Mouse (Mus musculus) heart, postnatal 14 days (tissue): Measurements from ENCODE around the gene Acot8. TPM values are rescaled to one million over a fixed set of nuclear protein-coding genes. Genes with fewer than 3 reads are reported as not detected.
"Not testable (repeated sequence)": the region's sequence is repeated elsewhere in the genome, so short reads cannot be mapped to it uniquely, and the experiment has no call there.

Source experiments
- DNase-seq, 2 experiments: peaks; one replicate each; pipeline ENCODE4 v3.0.0; 2021 to 2022
- intact Hi-C: fragments of 180-260 bp; cut with DNase I; formaldehyde crosslinking; loops from one replicate; pipeline ENCODE4 v1.15.1; 2025
- total RNA-seq, 2 experiments: library from RNA; stranded (reverse); gene quantifications; 2 replicates each; pipeline ENCODE4 v1.2.3; 2021

Acot8 gene
- total RNA-seq, 2 experiments from 2014 or later = 11.2 to 11.3 TPM

GRCm38 (mm10) chr2:164817206-164817605 is 12.5 kb upstream of the Acot8 start:
- intact Hi-C loops = no loop called here
- DNase-seq = no peak

GRCm38 (mm10) chr2:164815821-164816220 is 11.1 kb upstream of the Acot8 start:
- no peak for DNase-seq
- intact Hi-C loops = no loop called here

- intact Hi-C loops = no loop called here
- no peak for DNase-seq
Measured at GRCm38 (mm10) chr2:164815348-164815747, 10.7 kb upstream of the Acot8 start.

GRCm38 (mm10) chr2:164813557-164813956 is 8.9 kb upstream of the Acot8 start:
- intact Hi-C loops = no loop called here
- no peak for DNase-seq

GRCm38 (mm10) chr2:164806614-164807013 is 1.9 kb upstream of the Acot8 start:
- no peak for DNase-seq
- intact Hi-C loops = no loop called here

- DNase-seq = no peak
- intact Hi-C loops = no loop called here
Measured at GRCm38 (mm10) chr2:164805332-164805718, 643 bp upstream of the Acot8 start.

- intact Hi-C loops = no loop called here
- DNase-seq = no peak
Measured at GRCm38 (mm10) chr2:164803921-164804313, 765 bp downstream of the Acot8 start.

GRCm38 (mm10) chr2:164803201-164803920 is 1.3 kb downstream of the Acot8 start:
- DNase-seq = no peak
- intact Hi-C loops = no loop called here

- DNase-seq = no peak
- intact Hi-C loops = no loop called here
Measured at GRCm38 (mm10) chr2:164800252-164801004, 4.3 kb downstream of the Acot8 start.

- DNase-seq = not testable (repeated sequence)
- intact Hi-C loops = loop anchor here (5.0 kb wide), 1 partner anchor 206 kb away; the partner anchor contains the start of gene Eppin
Measured at GRCm38 (mm10) chr2:164798554-164798953, 6.1 kb downstream of the Acot8 start.

- DNase-seq = no peak
- intact Hi-C loops = loop anchor here (5.0 kb wide), 1 partner anchor 204 kb away; the partner anchor contains the start of gene Eppin
Measured at GRCm38 (mm10) chr2:164795868-164796267, 8.8 kb downstream of the Acot8 start.

- peak; percentile 82 to 91 for DNase-seq
- intact Hi-C loops = loop anchor here (5.0 kb wide), 1 partner anchor 117 kb away; no protein-coding TSS in a partner anchor
Measured at GRCm38 (mm10) chr2:164794293-164794692, 10.4 kb downstream of the Acot8 start.

GRCm38 (mm10) chr2:164793772-164794171 is 10.9 kb downstream of the Acot8 start:
- no peak for DNase-seq
- intact Hi-C loops = loop anchor here (5.0 kb wide), 1 partner anchor 116 kb away; no protein-coding TSS in a partner anchor

GRCm38 (mm10) chr2:164793236-164793635 is 11.4 kb downstream of the Acot8 start:
- intact Hi-C loops = loop anchor here (5.0 kb wide), 1 partner anchor 116 kb away; no protein-coding TSS in a partner anchor
- DNase-seq = peak; percentile 55 to 75

- no peak for DNase-seq
- intact Hi-C loops = loop anchor here (5.0 kb wide), 1 partner anchor 115 kb away; no protein-coding TSS in a partner anchor
Measured at GRCm38 (mm10) chr2:164792400-164793190, 12.1 kb downstream of the Acot8 start.

GRCm38 (mm10) chr2:164791841-164792261 is 12.8 kb downstream of the Acot8 start:
- DNase-seq = no peak
- intact Hi-C loops = loop anchor here (5.0 kb wide), 1 partner anchor 115 kb away; no protein-coding TSS in a partner anchor

GRCm38 (mm10) chr2:164790451-164790850 is 14.2 kb downstream of the Acot8 start:
- intact Hi-C loops = loop anchor here (5.0 kb wide), 1 partner anchor 113 kb away; no protein-coding TSS in a partner anchor
- peak in 1 of 2 experiments; percentile 20 for DNase-seq

GRCm38 (mm10) chr2:164788411-164788810 is 16.3 kb downstream of the Acot8 start:
- no peak for DNase-seq
- intact Hi-C loops = loop anchor here (5.0 kb wide), 1 partner anchor 41 kb away; the partner anchor contains the start of genes Dnttip1 and Wfdc3

GRCm38 (mm10) chr2:164787779-164788178 is 16.9 kb downstream of the Acot8 start:
- intact Hi-C loops = loop anchor here (5.0 kb wide), 1 partner anchor 40 kb away; the partner anchor contains the start of genes Dnttip1 and Wfdc3
- no peak for DNase-seq

GRCm38 (mm10) chr2:164787032-164787431 is 17.6 kb downstream of the Acot8 start:
- intact Hi-C loops = loop anchor here (5.0 kb wide), 1 partner anchor 40 kb away; the partner anchor contains the start of genes Dnttip1 and Wfdc3
- DNase-seq = no peak
